Mouse (Mus musculus): Measurements from ENCODE around the gene Ogfod1. TPM values are rescaled to one million over a fixed set of nuclear protein-coding genes. Genes with fewer than 3 reads are reported as not detected.

The Ogfod1 gene
- polyA plus RNA-seq, 1 experiment from 2014 or later: 7.0 TPM

GRCm38 (mm10) chr8:94057157-94057854 lies 20.3 kb downstream of the Ogfod1 start:
- H3K4me2 ChIP-seq (replicated peaks; ENCODE audit: low read depth, low read length): no peak overlapping the region
- WGBS: 62% methylated on average over 6 of the region's 6 CpGs
- TF ChIP-seq CTCF (IDR thresholded peaks at IDR 0.05) (peak; percentile 83), EP300 (IDR thresholded peaks at IDR 0.05) (no peak)
- no peaks in the 10 kb centered on the region for H3K4me1 ChIP-seq (ENCODE audit: insufficient read depth, low read depth, low read length)
- no peak overlapping the region for H3K27ac ChIP-seq (ENCODE audit: low read length)
- DNase-seq (ENCODE audit: low spot score) (peak; percentile 59), ATAC-seq (no peak)
- peaks cover 15% of the 10 kb centered on the region; the same call in 1 of the 2 replicates for H3K36me3 ChIP-seq (ENCODE audit: insufficient read depth, low read length)
- no peaks in the 10 kb centered on the region for H3K9me3 ChIP-seq (ENCODE audit: low read length)
- no peak overlapping the region for H3K4me3 ChIP-seq (ENCODE audit: low read depth, low read length)
- H3K9ac ChIP-seq (replicated peaks; ENCODE audit: low read depth): no peak overlapping the region
- no peaks in the 10 kb centered on the region for H3K27me3 ChIP-seq (replicated peaks; ENCODE audit: insufficient read depth, low read length)

DNA sequence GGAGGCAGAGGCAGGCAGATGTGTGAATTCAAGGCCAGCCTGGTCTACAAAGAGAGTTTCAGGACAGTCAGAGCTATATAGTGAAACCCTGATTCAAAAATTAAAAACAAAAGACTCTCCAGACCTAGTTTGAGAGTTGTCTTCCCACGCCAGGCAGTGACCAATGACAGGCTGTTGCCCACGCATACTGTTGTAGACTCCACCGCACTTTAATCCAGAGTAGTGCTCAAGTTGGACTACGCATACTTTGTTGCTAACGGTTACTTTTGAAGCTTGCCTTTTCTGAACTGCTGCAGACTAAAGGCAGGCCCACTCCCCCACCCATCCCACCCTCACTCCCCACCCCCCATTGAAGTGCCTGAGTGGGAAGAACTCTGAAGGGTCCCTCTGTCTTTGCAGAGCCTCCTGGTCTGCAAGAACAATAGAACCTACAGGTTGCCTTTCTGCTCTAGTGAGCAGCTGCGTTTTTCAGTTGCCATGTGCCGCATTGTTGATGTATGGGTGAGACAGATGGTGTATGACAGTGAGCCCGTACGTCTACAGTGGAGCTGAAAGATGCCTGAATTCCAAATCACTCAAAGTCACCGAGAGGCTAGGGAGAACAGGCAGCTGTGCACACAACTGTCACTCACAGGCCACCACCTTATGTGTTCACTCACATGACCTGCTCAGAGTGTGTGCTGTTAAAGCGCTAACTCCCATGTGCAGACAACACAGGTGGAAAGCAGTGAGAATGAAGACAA lies 29.3 kb downstream of the Ogfod1 start:
- H3K36me3 ChIP-seq (ENCODE audit: insufficient read depth, low read length): no peaks in the 10 kb centered on the region
- DNase-seq (ENCODE audit: low spot score): no peak
- no peak overlapping the region for H3K9ac ChIP-seq (replicated peaks; ENCODE audit: low read depth)
- ATAC-seq: no peak
- H3K27me3 ChIP-seq (replicated peaks; ENCODE audit: insufficient read depth, low read length): no peaks in the 10 kb centered on the region
- no peak overlapping the region for H3K27ac ChIP-seq (ENCODE audit: low read length)
- TF ChIP-seq EP300 (IDR thresholded peaks at IDR 0.05): no peak
- no peak for TF ChIP-seq CTCF (IDR thresholded peaks at IDR 0.05)
- H3K9me3 ChIP-seq (ENCODE audit: low read length): no peaks in the 10 kb centered on the region
- H3K4me3 ChIP-seq (ENCODE audit: low read depth, low read length): no peak overlapping the region
- H3K4me2 ChIP-seq (replicated peaks; ENCODE audit: low read depth, low read length): no peak overlapping the region
- WGBS: 64% methylated on average over 11 of the region's 11 CpGs
- no peaks in the 10 kb centered on the region for H3K4me1 ChIP-seq (ENCODE audit: insufficient read depth, low read depth, low read length)

DNA sequence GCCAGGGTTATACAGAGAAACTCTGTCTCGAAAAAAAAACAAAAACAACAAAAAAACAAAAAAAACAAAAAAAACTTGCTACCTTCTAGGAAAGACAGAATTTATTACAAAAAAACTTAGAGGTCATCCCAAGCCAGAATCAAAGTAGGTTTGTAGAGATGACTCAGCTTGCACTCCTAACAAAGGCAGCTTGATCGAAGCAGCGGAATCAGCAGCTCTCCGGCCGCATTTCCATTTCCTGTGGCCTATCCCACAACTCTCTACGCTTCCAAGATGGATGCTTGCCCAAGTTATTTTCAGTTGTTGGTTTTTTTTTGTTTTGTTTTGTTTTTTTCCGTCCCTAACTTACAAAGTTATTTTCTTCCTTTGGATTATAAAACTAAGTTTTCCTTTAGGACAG lies 31.8 kb downstream of the Ogfod1 start:
- H3K36me3 ChIP-seq (ENCODE audit: insufficient read depth, low read length): no peaks in the 10 kb centered on the region
- no peak overlapping the region for H3K4me3 ChIP-seq (ENCODE audit: low read depth, low read length)
- no peaks in the 10 kb centered on the region for H3K27me3 ChIP-seq (replicated peaks; ENCODE audit: insufficient read depth, low read length)
- ATAC-seq (no peak), DNase-seq (ENCODE audit: low spot score) (no peak)
- H3K27ac ChIP-seq (ENCODE audit: low read length): no peak overlapping the region
- no peaks in the 10 kb centered on the region for H3K4me1 ChIP-seq (ENCODE audit: insufficient read depth, low read depth, low read length)
- H3K9ac ChIP-seq (replicated peaks; ENCODE audit: low read depth): no peak overlapping the region
- no peaks in the 10 kb centered on the region for H3K9me3 ChIP-seq (ENCODE audit: low read length)
- H3K4me2 ChIP-seq (replicated peaks; ENCODE audit: low read depth, low read length): no peak overlapping the region
- 84% methylated on average over 7 of the region's 7 CpGs for WGBS
- TF ChIP-seq EP300 (IDR thresholded peaks at IDR 0.05): no peak
- TF ChIP-seq CTCF (IDR thresholded peaks at IDR 0.05): no peak

DNA sequence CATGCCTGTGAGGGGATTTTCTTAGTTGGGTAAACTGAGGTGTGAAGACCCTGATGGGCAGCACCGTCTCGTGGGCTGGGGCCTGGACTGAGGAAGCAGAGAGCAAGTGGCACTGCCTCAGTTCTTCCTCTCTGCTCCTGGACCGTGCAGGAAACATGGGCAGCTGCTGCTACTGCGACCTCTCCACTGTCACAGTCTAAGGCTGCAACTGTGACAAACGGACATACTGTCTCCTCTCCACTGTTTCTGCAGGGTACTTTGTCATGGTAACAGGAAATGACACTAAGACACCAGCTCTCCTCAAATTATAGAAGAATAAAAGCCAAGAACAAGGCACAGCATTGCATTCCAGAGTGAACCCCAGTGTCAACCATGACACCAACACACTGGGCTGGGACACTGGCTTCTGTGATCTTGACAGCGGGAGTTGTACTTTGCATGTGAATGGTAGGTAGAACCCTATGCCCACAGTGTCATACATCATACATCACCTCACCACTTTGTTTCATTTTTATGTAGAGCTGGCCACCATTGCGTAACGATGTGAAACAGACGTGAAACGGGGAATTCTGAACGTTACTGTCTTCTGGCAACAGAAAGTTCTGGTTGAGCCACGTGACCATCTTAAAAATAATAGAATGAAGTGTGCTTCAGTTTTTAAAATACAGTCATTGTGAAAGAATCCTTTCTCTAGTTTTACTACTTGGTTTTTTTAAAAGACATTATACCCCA lies 39.6 kb downstream of the Ogfod1 start:
- DNase-seq (ENCODE audit: low spot score) (no peak), ATAC-seq (no peak)
- H3K4me2 ChIP-seq (replicated peaks; ENCODE audit: low read depth, low read length): no peak overlapping the region
- H3K9ac ChIP-seq (replicated peaks; ENCODE audit: low read depth): no peak overlapping the region
- H3K9me3 ChIP-seq (ENCODE audit: low read length): no peaks in the 10 kb centered on the region
- H3K27me3 ChIP-seq (replicated peaks; ENCODE audit: insufficient read depth, low read length): no peaks in the 10 kb centered on the region
- no peaks in the 10 kb centered on the region for H3K4me1 ChIP-seq (ENCODE audit: insufficient read depth, low read depth, low read length)
- 78% methylated on average over 12 of the region's 12 CpGs for WGBS
- H3K27ac ChIP-seq (ENCODE audit: low read length): no peak overlapping the region
- H3K4me3 ChIP-seq (ENCODE audit: low read depth, low read length): no peak overlapping the region
- no peak for TF ChIP-seq EP300 (IDR thresholded peaks at IDR 0.05)
- no peak for TF ChIP-seq CTCF (IDR thresholded peaks at IDR 0.05)
- no peaks in the 10 kb centered on the region for H3K36me3 ChIP-seq (ENCODE audit: insufficient read depth, low read length)

DNA sequence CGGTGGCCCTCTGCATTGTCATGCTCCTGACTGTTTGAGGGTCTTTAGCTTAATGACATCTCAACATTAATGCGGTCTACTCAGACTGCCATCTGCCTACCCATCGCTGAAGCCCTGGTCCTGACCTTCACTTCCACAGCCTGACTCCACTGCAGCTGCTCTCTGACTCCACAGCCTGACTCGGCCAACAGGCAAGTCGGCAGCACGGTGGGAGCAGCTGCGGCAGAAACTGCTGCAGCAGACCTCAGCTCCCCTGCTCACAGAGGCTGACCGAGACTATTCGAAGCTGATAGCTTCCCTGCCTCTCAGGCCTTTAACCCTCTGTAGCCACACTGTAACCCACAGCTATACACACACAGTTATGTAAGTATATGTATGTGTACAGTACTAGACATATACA lies 51.0 kb downstream of the Ogfod1 start:
- Histone ChIP-seq H3K36me3 (ENCODE audit: insufficient read depth, low read length) (no peaks in the 10 kb centered on the region), H3K4me3 (ENCODE audit: low read depth, low read length) (no peak overlapping the region), H3K4me1 (ENCODE audit: insufficient read depth, low read depth, low read length) (no peaks in the 10 kb centered on the region), H3K4me2 (replicated peaks; ENCODE audit: low read depth, low read length) (no peak overlapping the region), H3K27me3 (replicated peaks; ENCODE audit: insufficient read depth, low read length) (no peaks in the 10 kb centered on the region), H3K27ac (ENCODE audit: low read length) (no peak overlapping the region), H3K9ac (replicated peaks; ENCODE audit: low read depth) (no peak overlapping the region), H3K9me3 (ENCODE audit: low read length) (no peaks in the 10 kb centered on the region)
- TF ChIP-seq CTCF (IDR thresholded peaks at IDR 0.05) (no peak), EP300 (IDR thresholded peaks at IDR 0.05) (no peak)
- ATAC-seq (no peak), DNase-seq (ENCODE audit: low spot score) (no peak)
- WGBS: 85% methylated on average over 9 of the region's 9 CpGs

DNA sequence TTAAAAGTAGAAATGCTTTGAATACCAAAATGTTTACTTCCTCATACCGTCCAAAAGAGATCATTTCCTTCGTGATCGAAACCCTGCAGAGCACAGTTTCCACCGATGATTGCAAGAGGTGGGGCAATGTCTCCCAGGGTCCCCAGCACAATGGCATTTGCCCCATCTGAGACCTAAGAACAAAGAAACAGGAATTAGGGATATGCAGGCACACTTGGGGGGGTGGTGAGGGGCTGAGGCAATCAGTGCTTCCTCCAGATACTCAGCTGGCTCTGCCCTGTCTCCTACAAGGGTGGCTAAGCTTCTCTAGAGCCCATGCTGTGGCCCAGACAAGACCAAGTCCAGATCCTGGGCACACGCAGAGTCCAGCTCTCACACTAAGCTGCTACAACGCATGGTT lies 52.7 kb downstream of the Ogfod1 start:
- no peak overlapping the region for H3K27ac ChIP-seq (ENCODE audit: low read length)
- no peaks in the 10 kb centered on the region for H3K36me3 ChIP-seq (ENCODE audit: insufficient read depth, low read length)
- no peaks in the 10 kb centered on the region for H3K4me1 ChIP-seq (ENCODE audit: insufficient read depth, low read depth, low read length)
- H3K9ac ChIP-seq (replicated peaks; ENCODE audit: low read depth): no peak overlapping the region
- no peaks in the 10 kb centered on the region for H3K9me3 ChIP-seq (ENCODE audit: low read length)
- H3K4me2 ChIP-seq (replicated peaks; ENCODE audit: low read depth, low read length): no peak overlapping the region
- ATAC-seq (no peak), DNase-seq (ENCODE audit: low spot score) (no peak)
- no peak overlapping the region for H3K4me3 ChIP-seq (ENCODE audit: low read depth, low read length)
- no peaks in the 10 kb centered on the region for H3K27me3 ChIP-seq (replicated peaks; ENCODE audit: insufficient read depth, low read length)
- WGBS: 62% methylated on average over 6 of the region's 6 CpGs
- TF ChIP-seq EP300 (IDR thresholded peaks at IDR 0.05) (no peak), CTCF (IDR thresholded peaks at IDR 0.05) (no peak)

Data from lung, postnatal 0 days (tissue).